Mouse (Mus musculus) liver, embryonic 11.5 days (tissue): ENCODE measurements at regions not wholly inside any gene's neighbourhood (a gene's known extent, or its start where the extent isn't known, plus 50 kb on each side); places are given as distances from the start of the nearest gene placed in this dataset.
"Not testable (repeated sequence)": the region's sequence is repeated elsewhere in the genome, so short reads cannot be mapped to it uniquely, and the experiment has no call there.

Experiments used
- ATAC-seq: fragments of 200-750 bp; cut with Nextera tagmentation; replicated peaks from 2 replicates; pipeline ENCODE4 v1.8.0; 2017; ENCODE audit warnings: moderate number of reproducible peaks, mild to moderate bottlenecking, moderate TSS enrichment, moderate library complexity; ENCODE audit not compliant: low FRiP score
- DNase-seq: peaks from one replicate; pipeline ENCODE4 v3.0.0-alpha.2; 2017; ENCODE audit warnings: low spot score
- H3K27ac ChIP-seq: fragments of 300-500 bp; sonication (generic); 2 replicates; pipeline ENCODE4 v1.5.1; 2014; ENCODE audit warnings: mild to moderate bottlenecking, low read depth, low read length, control low read depth
- H3K27me3 ChIP-seq: fragments of 300-500 bp; sonication (generic); replicated peaks from 2 replicates; pipeline ENCODE4 v1.6.1; 2014; ENCODE audit warnings: low read length, mixed read lengths; ENCODE audit not compliant: control insufficient read depth, insufficient read depth
- H3K36me3 ChIP-seq: fragments of 300-500 bp; sonication (generic); 2 replicates; pipeline ENCODE4 v1.6.1; 2014; ENCODE audit warnings: mild to moderate bottlenecking, low read length, moderate library complexity, mixed read lengths; ENCODE audit not compliant: control insufficient read depth, insufficient read depth
- H3K4me1 ChIP-seq: fragments of 300-500 bp; sonication (generic); replicated peaks from 2 replicates; pipeline ENCODE4 v1.6.1; 2014; ENCODE audit warnings: low read length, mixed read lengths; ENCODE audit not compliant: control insufficient read depth, insufficient read depth
- H3K4me2 ChIP-seq: fragments of 300-500 bp; sonication (generic); 2 replicates; pipeline ENCODE4 v1.6.1; 2014; ENCODE audit warnings: mild to moderate bottlenecking, control low read depth, moderate library complexity
- H3K4me3 ChIP-seq: fragments of 300-500 bp; sonication (generic); 2 replicates; pipeline ENCODE4 v1.5.1; 2014; ENCODE audit warnings: low read depth, low read length, control low read depth
- H3K9ac ChIP-seq: fragments of 300-500 bp; sonication (generic); 2 replicates; pipeline ENCODE4 v1.6.1; 2014; ENCODE audit warnings: low read depth, low read length, control low read depth
- H3K9me3 ChIP-seq: fragments of 300-500 bp; sonication (generic); 2 replicates; pipeline ENCODE4 v1.6.1; 2016; ENCODE audit warnings: low read length, inconsistent platforms, mixed read lengths; ENCODE audit not compliant: control insufficient read depth
- WGBS: fragments of 180-500 bp; shearing (Covaris S2); extraction: QIAGEN DNeasy Blood & Tissue Kit; methylation state at CpG from one replicate; pipeline ENCODE4 v1.1.7; 2014; 5-methylcytosine and 5-hydroxymethylcytosine counted together

DNA sequence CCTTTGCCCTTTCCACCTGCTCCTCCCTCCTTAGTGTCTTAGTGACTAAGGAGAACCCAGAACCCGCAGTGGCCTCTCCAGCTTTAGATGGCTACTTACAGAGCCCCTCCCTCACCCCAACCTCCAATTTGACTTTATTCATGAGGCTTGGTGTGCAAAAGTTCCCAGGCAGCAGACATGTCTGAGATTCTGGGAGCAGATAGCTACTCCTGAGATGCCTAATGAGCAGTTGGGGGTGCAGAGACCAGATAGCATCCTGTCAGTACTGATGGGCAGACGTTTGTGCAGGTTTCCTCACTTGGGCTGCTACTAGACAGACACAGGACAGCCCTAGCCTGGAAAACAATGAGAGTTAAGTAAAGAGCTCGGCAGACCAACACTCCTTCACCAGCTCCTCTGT lies 83.7 kb upstream of the Cep85l start:
- Histone ChIP-seq H3K4me2 (no peak overlapping the region), H3K9me3 (no peaks in the 10 kb centered on the region), H3K4me3 (no peak overlapping the region), H3K27ac (no peak overlapping the region), H3K27me3 (no peaks in the 10 kb centered on the region), H3K9ac (no peak overlapping the region), H3K36me3 (no peaks in the 10 kb centered on the region), H3K4me1 (peaks cover 3% of the 10 kb centered on the region)
- DNase-seq (no peak), ATAC-seq (no peak)
- WGBS = 39% methylated on average over 3 of the region's 3 CpGs

DNA sequence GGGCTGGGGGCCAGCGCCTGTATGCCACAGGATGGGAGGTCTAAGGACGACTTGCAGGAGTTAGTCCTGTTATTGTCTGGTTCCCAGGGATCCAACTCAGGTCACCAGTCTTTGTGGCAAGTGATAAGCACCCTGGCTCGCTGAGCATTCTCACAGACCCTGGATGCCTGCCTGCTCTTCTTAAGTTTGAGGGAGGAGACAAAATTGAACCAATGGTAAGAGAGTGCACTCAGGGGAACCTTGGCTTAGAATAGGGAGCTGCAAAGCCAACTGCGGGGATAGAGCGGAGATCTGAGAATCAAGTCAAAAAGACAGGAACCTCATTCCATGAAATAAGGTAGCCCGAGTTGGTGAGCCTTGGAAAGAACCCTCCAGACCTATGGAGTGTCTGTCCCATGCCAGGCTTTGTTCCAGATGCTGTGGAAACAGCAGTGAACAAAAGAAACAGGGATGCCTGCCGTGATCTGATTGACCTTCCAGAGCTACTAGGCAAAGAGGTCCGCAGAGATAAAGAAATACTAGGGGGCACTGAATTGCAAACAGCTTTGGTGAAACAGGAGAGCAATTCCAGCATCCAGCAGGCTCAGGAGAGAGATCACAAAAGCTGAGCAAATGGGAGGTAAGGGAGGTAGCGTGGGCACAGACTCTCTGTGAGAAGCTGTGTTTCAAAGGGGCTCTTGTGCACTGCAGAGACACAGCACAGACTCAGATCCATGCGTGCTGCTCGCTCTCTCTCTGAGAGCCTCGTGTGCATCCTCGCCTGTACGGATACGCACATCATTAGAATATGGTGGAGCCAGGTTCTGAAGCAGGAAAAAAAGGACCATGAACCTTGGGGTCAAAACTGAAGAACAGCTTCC lies 82.9 kb upstream of the Cep85l start:
- no peak overlapping the region for H3K9ac ChIP-seq
- no peaks in the 10 kb centered on the region for H3K36me3 ChIP-seq
- H3K27me3 ChIP-seq = no peaks in the 10 kb centered on the region
- H3K4me2 ChIP-seq = no peak overlapping the region
- DNase-seq (no peak), ATAC-seq (no peak)
- no peaks in the 10 kb centered on the region for H3K9me3 ChIP-seq
- no peak overlapping the region for H3K27ac ChIP-seq
- H3K4me1 ChIP-seq = peaks cover 3% of the 10 kb centered on the region
- no peak overlapping the region for H3K4me3 ChIP-seq
- WGBS = 51% methylated on average over 15 of the region's 15 CpGs

DNA sequence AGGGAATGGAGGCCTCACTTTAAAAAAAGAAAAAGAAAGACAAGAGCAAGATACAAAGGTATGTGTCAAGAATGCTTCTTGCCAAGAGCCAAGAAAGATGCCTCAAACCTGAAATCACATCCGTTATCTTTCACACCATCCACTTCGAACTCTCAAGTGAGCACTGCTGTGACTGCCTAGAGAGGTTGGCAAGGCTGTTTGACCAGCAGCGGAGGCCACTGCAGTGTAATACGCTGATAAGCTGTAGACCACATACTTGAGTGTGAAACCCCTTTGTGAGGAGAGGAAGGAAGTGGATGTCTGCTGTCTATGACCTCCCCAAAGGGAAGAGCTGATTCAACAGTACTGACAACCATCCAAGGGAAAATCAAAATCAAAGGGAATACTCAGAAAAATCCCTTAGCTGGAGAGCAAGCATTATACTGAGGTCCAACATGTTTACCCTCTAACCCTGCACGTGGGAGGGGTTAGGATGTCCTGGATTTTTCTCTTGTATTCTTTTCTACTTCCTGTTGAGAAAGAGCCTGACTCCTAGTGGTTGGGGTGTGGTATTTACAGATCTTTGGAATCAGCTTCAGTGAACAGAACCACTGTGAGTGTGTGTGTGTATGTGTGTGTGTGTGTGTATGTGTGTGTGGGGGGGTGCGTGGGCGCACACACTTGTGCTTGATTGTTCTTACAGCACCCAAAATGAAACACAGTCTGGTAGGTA lies 81.5 kb upstream of the Cep85l start:
- Histone ChIP-seq H3K4me3 (no peak overlapping the region), H3K9me3 (no peaks in the 10 kb centered on the region), H3K27ac (no peak overlapping the region), H3K9ac (no peak overlapping the region), H3K27me3 (no peaks in the 10 kb centered on the region), H3K4me2 (no peak overlapping the region), H3K4me1 (peaks cover 3% of the 10 kb centered on the region), H3K36me3 (no peaks in the 10 kb centered on the region)
- ATAC-seq = peak; percentile 49
- WGBS = 44% methylated on average over 7 of the region's 7 CpGs
- DNase-seq = no peak

DNA sequence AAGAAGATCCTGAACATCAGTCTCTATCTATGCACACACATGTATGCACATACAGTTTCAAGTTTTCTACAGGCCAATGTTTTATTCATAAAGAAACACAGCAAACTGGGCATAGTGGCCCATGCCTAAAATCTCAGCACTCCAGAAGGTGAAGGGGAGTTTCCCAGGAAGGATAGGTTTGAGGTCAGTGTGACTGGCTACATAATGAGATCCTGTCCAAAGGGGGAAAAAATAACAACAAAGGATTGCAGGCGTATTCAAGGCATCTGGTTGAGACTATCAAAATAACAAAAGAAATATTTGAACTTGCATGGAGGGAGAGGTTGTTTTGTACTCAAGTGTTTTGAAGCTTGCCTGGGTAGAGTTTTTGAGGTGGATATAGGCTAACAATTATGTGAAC lies 80.0 kb upstream of the Cep85l start:
- ATAC-seq = not testable (repeated sequence)
- WGBS = 86% methylated on average over 1 of the region's 1 CpGs

DNA sequence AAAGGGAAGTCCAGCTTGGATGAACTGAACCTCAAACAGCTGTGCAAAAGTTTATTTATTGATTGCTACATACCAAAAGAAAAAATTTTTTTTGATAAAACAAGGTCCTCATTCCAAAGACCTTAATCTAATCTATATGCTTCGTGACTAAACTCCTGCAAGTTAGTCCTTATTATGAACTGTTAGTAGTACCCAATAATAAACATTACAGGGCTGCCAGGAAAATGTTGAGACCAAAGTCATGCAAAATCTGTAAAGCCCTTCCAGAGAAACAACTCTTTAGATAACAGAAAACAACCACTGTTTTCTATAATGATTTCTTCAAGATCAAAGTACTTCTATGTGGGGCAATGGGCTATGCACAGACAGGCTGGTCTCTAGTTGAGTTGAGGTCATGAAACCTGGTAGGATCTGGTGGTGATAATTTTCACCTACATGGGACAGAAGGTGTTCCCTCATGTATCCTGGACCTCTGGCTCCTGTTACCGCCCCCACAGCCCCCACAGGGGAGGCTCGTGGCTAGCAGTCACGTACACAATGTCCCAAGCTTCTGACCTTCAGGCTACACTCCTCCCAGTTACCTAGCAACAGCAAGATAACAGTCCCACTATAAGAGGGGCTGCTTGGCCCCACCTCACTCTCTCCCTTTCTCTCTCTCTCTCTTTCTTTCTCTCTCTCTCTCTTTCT lies 76.4 kb upstream of the Cep85l start:
- H3K4me1 ChIP-seq = peaks cover 2% of the 10 kb centered on the region
- ATAC-seq (no peak), DNase-seq (no peak)
- no peaks in the 10 kb centered on the region for H3K36me3 ChIP-seq
- no peak overlapping the region for H3K4me2 ChIP-seq
- H3K4me3 ChIP-seq = no peak overlapping the region
- H3K9ac ChIP-seq = no peak overlapping the region
- no peak overlapping the region for H3K27ac ChIP-seq
- 50% methylated on average over 4 of the region's 4 CpGs for WGBS
- H3K9me3 ChIP-seq = no peaks in the 10 kb centered on the region
- no peaks in the 10 kb centered on the region for H3K27me3 ChIP-seq

More for the DNA sequence above, 80.0 kb upstream of the Cep85l start:
- H3K9me3 ChIP-seq, DNase-seq, H3K27ac ChIP-seq, H3K4me2 ChIP-seq, H3K36me3 ChIP-seq, H3K4me3 ChIP-seq, H3K9ac ChIP-seq, H3K27me3 ChIP-seq, H3K4me1 ChIP-seq: not testable (repeated sequence)

DNA sequence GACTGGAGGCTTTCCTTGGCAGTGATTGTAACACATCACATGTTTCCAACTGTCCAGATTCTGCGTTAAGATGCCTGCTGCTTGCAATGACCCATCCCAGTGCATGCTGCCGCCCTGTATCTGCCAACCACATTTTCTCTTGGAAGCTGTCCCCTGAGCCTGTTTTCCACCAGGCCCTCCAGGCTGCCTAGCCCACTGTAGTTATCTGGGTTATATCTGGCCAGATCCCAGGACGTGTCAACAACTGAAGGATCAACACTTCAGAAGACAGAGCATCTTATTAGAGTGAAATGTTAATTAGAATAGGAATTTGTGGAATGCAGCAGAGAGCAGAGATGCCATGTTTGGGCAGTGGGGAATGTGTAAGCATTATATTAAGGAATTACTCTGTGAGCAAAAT lies 65.0 kb upstream of the Cep85l start:
- Histone ChIP-seq H3K27ac (no peak overlapping the region), H3K4me1 (no peaks in the 10 kb centered on the region), H3K4me2 (no peak overlapping the region), H3K4me3 (no peak overlapping the region), H3K27me3 (no peaks in the 10 kb centered on the region), H3K36me3 (no peaks in the 10 kb centered on the region), H3K9me3 (no peaks in the 10 kb centered on the region), H3K9ac (no peak overlapping the region)
- DNase-seq (no peak), ATAC-seq (no peak)
- 48% methylated on average over 3 of the region's 3 CpGs for WGBS

DNA sequence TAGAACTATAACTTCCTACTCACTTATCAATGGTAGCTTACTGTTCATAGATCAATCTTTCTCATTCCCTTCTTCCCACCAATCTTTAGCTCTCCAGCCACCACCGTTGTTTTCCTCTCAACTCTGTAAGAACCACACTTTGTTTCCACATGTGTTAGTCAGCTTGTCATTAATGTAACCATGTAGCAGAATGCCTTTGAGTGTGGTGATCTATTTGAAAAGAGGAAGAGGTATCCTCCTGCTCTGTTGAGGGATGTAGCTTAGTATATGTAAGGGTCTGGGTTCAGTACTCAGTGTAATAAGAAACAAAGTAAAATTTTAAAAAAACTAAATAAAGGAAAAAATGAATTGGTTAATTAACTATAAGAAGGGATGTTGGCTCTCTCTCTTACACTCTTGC lies 63.7 kb upstream of the Cep85l start:
- DNase-seq (no peak), ATAC-seq (no peak)
- H3K9me3 ChIP-seq = no peaks in the 10 kb centered on the region
- H3K4me3 ChIP-seq = no peak overlapping the region
- H3K27me3 ChIP-seq = no peaks in the 10 kb centered on the region
- 79% methylated on average over 1 of the region's 1 CpGs for WGBS
- H3K9ac ChIP-seq = no peak overlapping the region
- no peak overlapping the region for H3K4me2 ChIP-seq
- H3K27ac ChIP-seq = no peak overlapping the region
- no peaks in the 10 kb centered on the region for H3K36me3 ChIP-seq
- H3K4me1 ChIP-seq = 0 out of 2 replicates have a peak, but pooled peaks cover 2% of the 10 kb centered on the region

DNA sequence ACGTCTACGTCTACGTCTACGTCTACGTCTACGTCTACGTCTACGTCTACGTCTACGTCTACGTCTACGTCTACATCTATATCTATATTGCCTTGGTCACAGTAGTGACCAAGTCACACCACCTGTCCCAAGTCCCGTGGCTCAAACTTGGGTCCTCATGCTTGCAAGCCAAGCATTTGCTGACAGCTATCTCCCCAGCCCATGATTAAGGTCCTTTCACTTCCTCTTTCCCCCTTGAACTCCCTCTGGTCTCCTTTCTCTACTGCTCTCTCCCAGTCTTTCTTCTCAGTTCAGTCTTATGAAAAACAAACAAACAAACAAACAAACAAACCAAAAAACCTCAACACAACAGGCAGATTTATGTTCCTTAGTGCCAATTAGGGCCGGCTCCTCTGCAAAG lies 63.2 kb upstream of the Cep85l start:
- WGBS = 94% methylated on average over 14 of the region's 14 CpGs
- DNase-seq (no peak), ATAC-seq (no peak)
- no peak overlapping the region for H3K9ac ChIP-seq
- no peak overlapping the region for H3K27ac ChIP-seq
- no peak overlapping the region for H3K4me3 ChIP-seq
- no peaks in the 10 kb centered on the region for H3K27me3 ChIP-seq
- H3K4me1 ChIP-seq = 0 out of 2 replicates have a peak, but pooled peaks cover 2% of the 10 kb centered on the region
- H3K9me3 ChIP-seq = no peaks in the 10 kb centered on the region
- H3K4me2 ChIP-seq = no peak overlapping the region
- H3K36me3 ChIP-seq = no peaks in the 10 kb centered on the region
